Mouse (Mus musculus): ENCODE data around the gene Mex3a. TPM values are rescaled to one million over a fixed set of nuclear protein-coding genes. Genes with fewer than 3 reads are reported as not detected.
"Not testable (repeated sequence)": the region's sequence is repeated elsewhere in the genome, so short reads cannot be mapped to it uniquely, and the experiment has no call there.

Mex3a gene
- total RNA-seq, 1 experiment from 2014 or later, result 0.47 TPM

DNA sequence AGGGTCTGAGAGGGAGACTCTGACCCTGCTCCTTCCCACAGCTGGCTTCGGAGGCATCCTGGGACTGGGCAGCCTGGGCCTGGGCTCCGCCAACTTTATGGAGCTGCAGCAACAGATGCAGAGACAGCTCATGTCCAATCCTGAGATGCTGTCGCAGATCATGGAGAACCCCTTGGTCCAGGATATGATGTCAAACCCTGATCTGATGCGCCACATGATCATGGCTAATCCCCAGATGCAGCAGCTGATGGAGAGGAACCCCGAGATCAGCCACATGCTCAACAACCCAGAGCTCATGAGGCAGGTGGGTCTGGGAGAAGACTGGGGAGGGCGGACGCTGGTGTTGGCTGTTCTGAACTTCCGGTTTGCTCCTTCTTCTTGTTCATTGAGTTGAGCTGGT is 24.4 kb downstream of the Mex3a start:
- no peak for ATAC-seq (ENCODE audit: extremely low read depth, insufficient number of reproducible peaks, low FRiP score, poor library complexity, severe bottlenecking)

GRCm38 (mm10) chr3:88559596-88559995 is 27.4 kb downstream of the Mex3a start:
- no peak for ATAC-seq (ENCODE audit: extremely low read depth, insufficient number of reproducible peaks, low FRiP score, poor library complexity, severe bottlenecking)

GRCm38 (mm10) chr3:88561989-88562388 is 29.8 kb downstream of the Mex3a start:
- no peak for ATAC-seq (ENCODE audit: extremely low read depth, insufficient number of reproducible peaks, low FRiP score, poor library complexity, severe bottlenecking)

GRCm38 (mm10) chr3:88563442-88563841 is 31.2 kb downstream of the Mex3a start:
- ATAC-seq (ENCODE audit: extremely low read depth, insufficient number of reproducible peaks, low FRiP score, poor library complexity, severe bottlenecking), result no peak

DNA sequence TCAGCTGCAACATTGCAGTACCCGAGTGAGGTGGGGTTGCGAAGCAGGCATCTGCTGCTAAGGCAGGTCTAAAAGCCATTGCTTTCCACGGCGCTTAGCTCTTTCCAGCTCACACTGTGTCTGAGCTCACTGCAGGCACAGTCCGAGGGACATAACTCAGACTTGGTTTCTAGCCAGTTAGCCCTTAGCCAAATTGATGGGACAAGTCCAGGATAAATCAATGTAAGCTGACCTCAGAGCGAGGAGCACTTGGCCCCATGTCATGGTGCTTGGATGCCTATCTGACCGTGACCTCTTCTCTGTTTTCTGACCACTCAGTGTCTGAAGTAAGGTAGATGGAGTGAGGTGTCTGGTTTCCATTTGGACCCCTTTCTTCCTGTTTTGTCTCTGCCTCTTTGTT is 31.8 kb downstream of the Mex3a start:
- ATAC-seq (ENCODE audit: extremely low read depth, insufficient number of reproducible peaks, low FRiP score, poor library complexity, severe bottlenecking), result no peak

- ATAC-seq (ENCODE audit: extremely low read depth, insufficient number of reproducible peaks, low FRiP score, poor library complexity, severe bottlenecking), result no peak
Observed at GRCm38 (mm10) chr3:88566116-88566515, 33.9 kb downstream of the Mex3a start.

DNA sequence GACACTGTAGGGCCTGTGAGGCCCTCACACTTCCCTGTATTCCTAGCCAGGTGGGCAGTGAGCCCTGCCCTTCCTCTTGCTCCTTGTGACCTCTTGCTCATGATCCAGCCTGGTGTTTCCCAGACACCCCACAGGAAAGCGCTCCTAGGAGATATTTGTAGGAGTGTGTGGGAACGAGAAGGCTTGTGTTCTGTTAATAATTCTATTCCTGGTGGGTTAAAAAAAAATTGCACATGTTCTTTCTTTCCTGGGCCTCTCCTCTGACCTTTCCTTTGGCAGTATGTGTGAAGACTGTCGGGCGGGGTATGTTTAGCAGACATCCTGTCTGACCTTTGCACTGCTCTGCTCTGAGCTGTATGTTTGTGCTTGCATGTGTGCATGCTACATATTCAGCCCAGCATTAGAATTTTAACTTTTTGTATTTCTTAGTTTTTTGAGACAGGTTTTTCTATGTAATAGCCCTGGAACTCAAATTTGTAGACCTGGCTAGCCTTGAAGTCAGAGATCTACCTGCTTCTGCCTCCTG is 34.4 kb downstream of the Mex3a start:
- no peak for ATAC-seq (ENCODE audit: extremely low read depth, insufficient number of reproducible peaks, low FRiP score, poor library complexity, severe bottlenecking)

DNA sequence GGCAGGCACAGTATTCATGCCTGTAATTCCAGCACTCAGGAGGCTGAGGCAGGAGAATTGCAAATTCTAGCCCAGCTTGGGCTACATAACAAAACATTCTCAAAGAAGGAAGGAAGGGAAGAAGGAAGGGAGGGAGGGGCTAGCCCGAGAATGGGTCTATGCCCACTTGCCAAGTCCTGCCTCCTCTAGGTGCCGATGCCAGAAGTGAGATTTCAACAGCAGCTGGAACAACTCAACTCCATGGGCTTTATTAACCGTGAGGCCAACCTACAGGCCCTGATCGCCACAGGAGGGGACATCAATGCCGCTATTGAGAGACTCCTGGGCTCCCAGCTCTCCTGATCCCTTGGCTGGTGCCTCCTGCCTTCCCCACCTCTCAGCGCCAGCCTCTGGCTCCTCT is 35.7 kb downstream of the Mex3a start:
- ATAC-seq (ENCODE audit: extremely low read depth, insufficient number of reproducible peaks, low FRiP score, poor library complexity, severe bottlenecking), result no peak

DNA sequence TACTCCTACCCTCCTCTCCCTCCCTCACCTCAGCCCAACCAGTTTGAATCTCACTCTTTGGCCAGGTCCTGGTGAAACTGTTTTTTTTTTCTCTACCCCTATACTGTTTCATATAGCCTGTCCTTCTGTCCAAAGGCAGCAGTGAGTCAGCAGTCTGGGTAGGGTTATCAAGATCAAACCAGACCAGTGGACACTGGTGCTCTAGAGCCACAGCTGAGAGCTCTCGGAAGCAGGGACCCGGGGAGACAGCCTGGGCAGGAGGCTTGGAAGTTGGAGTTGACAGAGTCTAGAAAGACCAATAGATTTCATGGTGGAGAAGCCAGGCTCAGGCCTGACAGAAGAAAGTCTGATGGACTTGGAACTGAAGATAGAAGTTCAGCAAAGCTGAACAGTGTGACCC is 36.4 kb downstream of the Mex3a start:
- no peak for ATAC-seq (ENCODE audit: extremely low read depth, insufficient number of reproducible peaks, low FRiP score, poor library complexity, severe bottlenecking)

DNA sequence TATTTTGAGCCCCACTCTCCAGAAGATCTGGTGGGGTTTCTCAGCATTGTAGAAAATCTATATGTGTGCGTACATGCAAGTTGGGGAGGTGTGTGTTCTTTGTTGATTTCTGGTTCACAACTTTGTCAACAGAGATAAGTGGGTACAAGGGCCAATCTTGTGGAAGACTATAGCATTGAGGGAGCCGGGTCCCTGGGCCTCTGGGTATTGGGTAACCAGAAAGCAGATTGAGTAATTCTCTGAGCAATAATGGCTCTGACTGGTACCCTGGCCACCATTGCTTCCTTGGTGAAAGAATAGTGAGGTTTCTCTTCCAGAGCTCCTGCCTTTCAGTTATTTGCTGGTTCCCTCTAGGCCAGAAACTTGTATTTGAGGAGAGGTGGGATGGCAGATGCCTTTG is 36.9 kb downstream of the Mex3a start:
- ATAC-seq (ENCODE audit: extremely low read depth, insufficient number of reproducible peaks, low FRiP score, poor library complexity, severe bottlenecking), result no peak

- ATAC-seq (ENCODE audit: extremely low read depth, insufficient number of reproducible peaks, low FRiP score, poor library complexity, severe bottlenecking), result no peak
Observed at GRCm38 (mm10) chr3:88569694-88570093, 37.5 kb downstream of the Mex3a start.

- ATAC-seq (ENCODE audit: extremely low read depth, insufficient number of reproducible peaks, low FRiP score, poor library complexity, severe bottlenecking), result no peak
Observed at GRCm38 (mm10) chr3:88570341-88570740, 38.1 kb downstream of the Mex3a start.

DNA sequence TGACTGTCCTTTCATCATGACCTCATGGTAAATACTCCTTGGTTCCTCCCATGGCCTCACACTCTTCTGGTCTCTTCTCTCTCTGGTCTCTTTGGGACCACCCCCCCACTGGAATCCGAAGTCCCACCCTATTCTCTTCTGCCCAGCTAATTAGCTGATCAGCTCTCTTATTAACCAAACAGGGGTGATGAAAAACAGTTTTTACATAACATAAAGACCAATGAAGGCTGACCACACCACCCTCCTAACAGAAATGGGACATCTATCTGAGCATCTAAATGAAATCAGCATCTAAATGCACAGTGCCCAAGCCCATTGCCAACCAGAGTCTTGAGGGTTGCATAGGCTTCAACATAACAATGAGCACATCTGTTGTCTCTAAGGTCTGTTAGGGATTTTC is 39.7 kb downstream of the Mex3a start:
- ATAC-seq (ENCODE audit: extremely low read depth, insufficient number of reproducible peaks, low FRiP score, poor library complexity, severe bottlenecking), result no peak

- no peak for ATAC-seq (ENCODE audit: extremely low read depth, insufficient number of reproducible peaks, low FRiP score, poor library complexity, severe bottlenecking)
Observed at GRCm38 (mm10) chr3:88572835-88573234, 40.6 kb downstream of the Mex3a start.

GRCm38 (mm10) chr3:88573810-88574209 is 41.6 kb downstream of the Mex3a start:
- no peak for ATAC-seq (ENCODE audit: extremely low read depth, insufficient number of reproducible peaks, low FRiP score, poor library complexity, severe bottlenecking)

DNA sequence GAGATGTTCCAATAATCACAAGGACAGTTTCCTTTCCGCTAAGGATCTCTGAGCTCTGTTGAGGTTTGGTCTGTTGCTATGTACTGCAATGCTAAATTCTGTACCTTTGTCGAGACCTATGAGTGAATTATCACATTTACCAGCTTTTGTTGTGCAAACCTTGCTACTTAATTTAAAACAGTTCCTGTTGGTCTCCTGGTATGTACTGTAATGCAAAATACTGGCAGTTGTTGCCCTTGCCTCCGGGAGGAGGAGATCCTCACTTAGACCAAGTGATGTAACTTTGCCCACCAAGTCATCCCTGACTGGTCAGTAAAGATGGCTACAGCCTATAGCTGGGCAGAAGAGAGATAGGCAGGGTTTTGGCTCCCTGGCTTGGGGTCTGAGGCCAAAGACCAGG is 43.3 kb downstream of the Mex3a start, which contains the start of gene Ssr2:
Gene Ssr2 (plus strand): TSS at position 337 of the 400 bp plus-strand sequence.
- no peak for ATAC-seq (ENCODE audit: extremely low read depth, insufficient number of reproducible peaks, low FRiP score, poor library complexity, severe bottlenecking)

GRCm38 (mm10) chr3:88577846-88578245 is 45.7 kb downstream of the Mex3a start:
- not testable (repeated sequence) for ATAC-seq (ENCODE audit: extremely low read depth, insufficient number of reproducible peaks, low FRiP score, poor library complexity, severe bottlenecking)

DNA sequence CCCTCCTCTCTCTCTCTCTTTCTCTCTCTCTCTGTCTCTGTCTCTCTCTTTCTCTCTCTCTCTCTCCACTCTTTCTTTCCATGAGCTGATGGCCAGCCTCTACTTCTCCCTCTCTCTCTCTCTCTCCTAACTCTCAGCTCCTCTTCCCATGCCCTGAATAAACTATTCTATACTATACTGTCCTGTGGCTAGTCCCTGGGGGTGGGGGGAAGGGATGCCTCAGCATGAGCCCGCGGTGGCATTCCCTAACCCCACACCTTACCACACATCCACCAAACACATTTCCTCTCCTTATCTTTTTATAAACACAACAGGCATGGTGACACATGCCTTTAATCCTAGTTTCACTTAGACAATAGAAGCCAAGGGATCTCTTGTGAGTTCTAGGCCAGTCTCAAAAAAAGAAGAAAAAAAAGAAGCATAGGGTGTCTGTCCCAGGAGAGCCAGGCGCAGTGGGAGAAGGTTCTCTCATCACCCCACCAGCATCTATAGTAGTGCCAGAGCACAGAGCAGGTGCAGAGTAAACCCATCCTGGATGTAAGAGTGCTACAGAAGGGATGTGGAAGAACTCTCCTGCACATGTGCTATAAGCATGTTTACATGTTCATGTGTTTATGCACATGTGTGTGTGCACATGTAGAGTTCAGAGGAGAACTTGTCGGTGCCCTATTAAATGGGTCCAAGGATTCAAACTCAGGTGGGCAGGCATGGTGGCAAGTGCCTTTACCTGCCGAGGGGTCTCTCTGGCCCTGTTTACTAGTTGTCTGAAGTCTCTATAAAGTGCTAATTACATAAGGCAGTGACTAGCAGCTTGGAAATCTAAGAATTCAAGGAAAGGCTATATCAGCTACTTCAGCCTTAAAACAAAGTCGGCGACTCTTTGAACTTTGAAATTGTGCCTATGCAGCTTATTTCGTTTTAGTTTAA is 46.6 kb downstream of the Mex3a start:
- no peak for ATAC-seq (ENCODE audit: extremely low read depth, insufficient number of reproducible peaks, low FRiP score, poor library complexity, severe bottlenecking)

- ATAC-seq (ENCODE audit: extremely low read depth, insufficient number of reproducible peaks, low FRiP score, poor library complexity, severe bottlenecking), result peak; percentile 98
Observed at GRCm38 (mm10) chr3:88579454-88580117, 47.4 kb downstream of the Mex3a start.

DNA sequence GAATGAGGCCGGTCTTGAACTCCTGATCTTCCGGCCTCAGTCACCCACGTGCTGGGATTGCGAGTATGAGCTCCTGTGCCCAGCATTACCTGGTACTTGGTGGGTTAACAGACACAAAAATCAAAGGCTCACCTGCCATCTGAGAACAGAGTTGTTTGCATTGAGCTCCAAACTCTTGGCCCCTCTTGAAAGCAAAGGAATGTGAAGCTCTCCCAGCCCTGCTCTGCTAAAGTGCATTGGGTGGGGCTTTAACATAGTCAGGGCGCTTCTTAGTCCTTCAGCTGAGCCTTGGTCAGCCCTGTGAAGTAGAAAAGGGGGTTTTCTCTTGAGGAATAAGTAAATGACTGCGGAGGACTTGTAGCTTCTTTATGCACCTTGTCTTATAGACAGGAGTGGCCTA is 53.6 kb downstream of the Mex3a start:
- ATAC-seq (ENCODE audit: extremely low read depth, insufficient number of reproducible peaks, low FRiP score, poor library complexity, severe bottlenecking), result no peak
